Mouse (Mus musculus) lung, embryonic 15.5 days (tissue): ENCODE results near the gene Gm8677. TPM values are rescaled to one million over a fixed set of nuclear protein-coding genes. Genes with fewer than 3 reads are reported as not detected.
"Not testable (repeated sequence)": the region's sequence is repeated elsewhere in the genome, so short reads cannot be mapped to it uniquely, and the experiment has no call there.

Experiments
- ATAC-seq: fragments of 200-750 bp; cut with Nextera tagmentation; 2 replicates; pipeline ENCODE4 v1.8.0; 2017; ENCODE audit warnings: moderate number of reproducible peaks, borderline replicate concordance; ENCODE audit not compliant: low FRiP score, low TSS enrichment; ENCODE audit errors: extremely low read depth
- H3K27ac ChIP-seq: fragments of 300-500 bp; sonication (generic); 2 replicates; pipeline ENCODE4 v1.5.1; 2015; ENCODE audit warnings: moderate library complexity, mild to moderate bottlenecking, inconsistent platforms
- H3K27me3 ChIP-seq: fragments of 300-500 bp; sonication (generic); 2 replicates; pipeline ENCODE4 v1.6.1; 2015; ENCODE audit warnings: inconsistent platforms
- H3K36me3 ChIP-seq: fragments of 300-500 bp; sonication (generic); 2 replicates; pipeline ENCODE4 v1.6.1; 2015; ENCODE audit warnings: inconsistent platforms
- H3K4me1 ChIP-seq: fragments of 300-500 bp; sonication (generic); 2 replicates; pipeline ENCODE4 v1.6.1; 2015; ENCODE audit warnings: inconsistent platforms
- H3K4me2 ChIP-seq: fragments of 300-500 bp; sonication (generic); 2 replicates; pipeline ENCODE4 v1.6.1; 2015; ENCODE audit warnings: inconsistent platforms, mild to moderate bottlenecking, moderate library complexity
- H3K4me3 ChIP-seq: fragments of 300-500 bp; sonication (generic); 2 replicates; pipeline ENCODE4 v1.5.1; 2015; ENCODE audit warnings: mild to moderate bottlenecking, inconsistent platforms
- H3K9ac ChIP-seq: fragments of 300-500 bp; sonication (generic); 2 replicates; pipeline ENCODE4 v1.6.1; 2015; ENCODE audit warnings: inconsistent platforms
- H3K9me3 ChIP-seq: fragments of 300-500 bp; sonication (generic); 2 replicates; pipeline ENCODE4 v1.6.1; 2016; ENCODE audit warnings: inconsistent platforms
- WGBS: fragments of 180-500 bp; shearing (Covaris S2); methylation state at CpG from one replicate; pipeline ENCODE4 v1.1.7; 2015; 5-methylcytosine and 5-hydroxymethylcytosine counted together
- polyA plus RNA-seq: library from polyadenylated mRNA; unstranded; fragments of >200 nt; fragmentation: Nextera tagmentation; extraction: Ambion mirVana; gene quantifications from 2 replicates; pipeline ENCODE4 v1.2.1, GENCODE M21; 2015

Gm8677 gene
- polyA plus RNA-seq, result not detected in 2 replicates

- not testable (repeated sequence) for H3K9me3 ChIP-seq, H3K36me3 ChIP-seq, H3K9ac ChIP-seq, H3K27me3 ChIP-seq, H3K4me2 ChIP-seq, H3K4me1 ChIP-seq, H3K4me3 ChIP-seq, H3K27ac ChIP-seq, ATAC-seq
- no CpG with 5 or more reads among the region's 1 CpGs for WGBS
Observed at GRCm38 (mm10) chr7:22534787-22535186, at the start of gene Gm8677. Gene Gm8677, minus strand, starts transcription at chr7:22534887.

GRCm38 (mm10) chr7:22565243-22565642, 30.6 kb upstream of the Gm8677 start, which contains the start of gene Gm4201:
Gene Gm4201, minus strand, starts transcription at chr7:22565343.
- H3K36me3 ChIP-seq, H3K4me2 ChIP-seq, ATAC-seq, H3K4me3 ChIP-seq, H3K4me1 ChIP-seq, H3K27me3 ChIP-seq, H3K9ac ChIP-seq, H3K27ac ChIP-seq, H3K9me3 ChIP-seq: not testable (repeated sequence)
- WGBS, result no CpG with 5 or more reads among the region's 3 CpGs

DNA sequence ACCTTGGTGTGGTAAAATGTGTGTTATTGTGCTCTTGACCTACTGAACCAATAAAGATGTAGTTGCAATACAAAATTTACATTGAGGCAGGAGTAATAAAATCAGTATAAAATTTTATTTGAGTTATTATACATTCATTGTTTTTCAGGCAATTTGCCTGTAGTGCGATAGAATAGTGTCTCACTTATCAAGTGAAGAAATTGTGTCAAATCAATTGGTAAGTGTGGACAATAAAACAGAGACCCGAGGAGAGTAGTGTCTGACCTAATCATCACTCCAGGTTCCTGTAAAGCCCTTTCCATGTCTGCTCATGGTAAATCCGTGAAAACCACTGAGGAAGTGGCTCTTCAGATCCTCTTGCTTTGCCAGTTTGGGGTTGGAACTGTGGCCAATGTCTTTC, 12.0 kb downstream of the Gm8677 start, which contains the start of gene Vmn1r152:
Gene Vmn1r152 (plus strand): TSS at position 301 of the 400 bp plus-strand sequence.
- H3K4me2 ChIP-seq, H3K27ac ChIP-seq, H3K4me3 ChIP-seq, H3K9me3 ChIP-seq, H3K27me3 ChIP-seq, ATAC-seq, H3K4me1 ChIP-seq, H3K36me3 ChIP-seq, H3K9ac ChIP-seq: not testable (repeated sequence)
- no CpG with 5 or more reads among the region's 3 CpGs for WGBS

- H3K4me3 ChIP-seq, H3K4me1 ChIP-seq: not testable (repeated sequence)
- WGBS, result 33% methylated on average over 2 of the region's 3 CpGs
Observed at GRCm38 (mm10) chr7:22499578-22499977, 35.1 kb downstream of the Gm8677 start, which contains the start of gene Vmn1r151. Gene Vmn1r151, minus strand, starts transcription at chr7:22499678.

More at GRCm38 (mm10) chr7:22499578-22499977, 35.1 kb downstream of the Gm8677 start, which contains the start of gene Vmn1r151:
- not testable (repeated sequence) for H3K9ac ChIP-seq, H3K36me3 ChIP-seq, ATAC-seq, H3K9me3 ChIP-seq, H3K27ac ChIP-seq, H3K4me2 ChIP-seq, H3K27me3 ChIP-seq

Other genes with a start within 250 kb of the Gm8677 start
- gene Gm4187, start 205.2 kb downstream of the Gm8677 start, polyA plus RNA-seq, result not detected in 2 replicates
- gene Gm8660, start 163.8 kb downstream of the Gm8677 start, polyA plus RNA-seq, result not detected in 2 replicates
- gene Vmn1r148, start 121.3 kb downstream of the Gm8677 start, polyA plus RNA-seq, result not detected in 2 replicates
- not detected in 2 replicates for gene Vmn1r149, start 96.7 kb downstream of the Gm8677 start, polyA plus RNA-seq
- gene Gm10665, start 70.8 kb downstream of the Gm8677 start, polyA plus RNA-seq, result not detected in 2 replicates
- not detected in 2 replicates for gene Vmn1r151, start 35.2 kb downstream of the Gm8677 start, polyA plus RNA-seq
- gene Vmn1r152, start 11.9 kb downstream of the Gm8677 start, polyA plus RNA-seq, result not detected in 2 replicates
- not detected in 2 replicates for gene Gm4201, start 30.5 kb upstream of the Gm8677 start, polyA plus RNA-seq
- not detected in 2 replicates for gene Gm4565, start 53.2 kb upstream of the Gm8677 start, polyA plus RNA-seq
- not detected in 2 replicates for gene Vmn1r155, start 123.1 kb upstream of the Gm8677 start, polyA plus RNA-seq
- gene Gm8693, start 157.4 kb upstream of the Gm8677 start, polyA plus RNA-seq, result not detected in 2 replicates
- not detected in 2 replicates for gene Gm4567, start 184.8 kb upstream of the Gm8677 start, polyA plus RNA-seq
- not detected in 2 replicates for gene Vmn1r157, start 226.8 kb upstream of the Gm8677 start, polyA plus RNA-seq